Mouse (Mus musculus) MEL (cell line): Measurements from ENCODE around the gene Ccdc187.

Experiments
- BHLHE40 ChIP-seq: IDR thresholded peaks from 2 replicates; pipeline ENCODE4 v1.6.1; 2012; ENCODE audit warnings: low read depth, mild to moderate bottlenecking, inconsistent platforms, low read length, improper control_type of control experiment, borderline replicate concordance
- CHD1 ChIP-seq: IDR thresholded peaks from 2 replicates; pipeline ENCODE4 v1.6.1; 2012; ENCODE audit warnings: low read depth, mild to moderate bottlenecking, inconsistent platforms, low read length, improper control_type of control experiment
- CTCF ChIP-seq, 3 experiments: IDR thresholded peaks in 2 of 3; conservative IDR thresholded peaks in 1 of 3; 2 replicates each; pipeline ENCODE4 v1.5.1; 2011 to 2012; ENCODE audit warnings: low read length in 3 of 3, low read depth in 2 of 3, mild to moderate bottlenecking in 2 of 3, improper control_type of control experiment in 1 of 3, inconsistent platforms in 1 of 3, mixed read lengths in 1 of 3, moderate library complexity in 1 of 3; ENCODE audit not compliant: control insufficient read depth in 1 of 3, insufficient read depth in 1 of 3, poor library complexity in 1 of 3, severe bottlenecking in 1 of 3
- E2F4 ChIP-seq: IDR thresholded peaks from 2 replicates; pipeline ENCODE4 v1.6.1; 2011; ENCODE audit warnings: low read depth, low read length, improper control_type of control experiment, borderline replicate concordance
- ELF1 ChIP-seq: IDR thresholded peaks from 2 replicates; pipeline ENCODE4 v1.6.1; 2014; ENCODE audit warnings: low read depth, mild to moderate bottlenecking, inconsistent platforms, low read length, improper control_type of control experiment, moderate library complexity
- MAZ ChIP-seq: IDR thresholded peaks from 2 replicates; pipeline ENCODE4 v1.6.1; 2012; ENCODE audit warnings: low read depth, mild to moderate bottlenecking, inconsistent platforms, low read length, improper control_type of control experiment
- NRF1 ChIP-seq: IDR thresholded peaks from 2 replicates; pipeline ENCODE4 v1.6.1; 2014; ENCODE audit warnings: low read depth, mild to moderate bottlenecking, inconsistent platforms, low read length, improper control_type of control experiment, moderate library complexity; ENCODE audit not compliant: poor library complexity, insufficient read depth, severe bottlenecking
- POLR2A ChIP-seq, 2 experiments: IDR thresholded peaks; 2 replicates each; pipeline ENCODE4 v1.6.1; 2011 to 2012; ENCODE audit warnings: low read length in 2 of 2, mild to moderate bottlenecking in 2 of 2, control low read depth in 1 of 2, improper control_type of control experiment in 1 of 2, low read depth in 1 of 2, moderate library complexity in 1 of 2; ENCODE audit not compliant: control insufficient read depth in 1 of 2, insufficient read depth in 1 of 2, poor library complexity in 1 of 2
- POLR2AphosphoS5 ChIP-seq: IDR thresholded peaks from 2 replicates; pipeline ENCODE4 v1.6.1; 2012; ENCODE audit warnings: low read depth, borderline replicate concordance, mild to moderate bottlenecking, inconsistent platforms, low read length, moderate library complexity, mixed read lengths
- SMC3 ChIP-seq: IDR thresholded peaks from 2 replicates; pipeline ENCODE4 v1.6.1; 2011; ENCODE audit warnings: low read depth, low read length, improper control_type of control experiment
- TBP ChIP-seq: IDR thresholded peaks from 2 replicates; pipeline ENCODE4 v1.8.0; 2011; ENCODE audit warnings: low read depth, low read length, improper control_type of control experiment
- TCF12 ChIP-seq: IDR thresholded peaks from 2 replicates; pipeline ENCODE4 v1.6.1; 2014; ENCODE audit warnings: low read depth, mild to moderate bottlenecking, inconsistent platforms, low read length, improper control_type of control experiment, moderate library complexity
- USF1 ChIP-seq: IDR thresholded peaks from 2 replicates; pipeline ENCODE4 v1.6.1; 2014; ENCODE audit warnings: low read depth, mild to moderate bottlenecking, inconsistent platforms, low read length, improper control_type of control experiment, moderate library complexity

DNA sequence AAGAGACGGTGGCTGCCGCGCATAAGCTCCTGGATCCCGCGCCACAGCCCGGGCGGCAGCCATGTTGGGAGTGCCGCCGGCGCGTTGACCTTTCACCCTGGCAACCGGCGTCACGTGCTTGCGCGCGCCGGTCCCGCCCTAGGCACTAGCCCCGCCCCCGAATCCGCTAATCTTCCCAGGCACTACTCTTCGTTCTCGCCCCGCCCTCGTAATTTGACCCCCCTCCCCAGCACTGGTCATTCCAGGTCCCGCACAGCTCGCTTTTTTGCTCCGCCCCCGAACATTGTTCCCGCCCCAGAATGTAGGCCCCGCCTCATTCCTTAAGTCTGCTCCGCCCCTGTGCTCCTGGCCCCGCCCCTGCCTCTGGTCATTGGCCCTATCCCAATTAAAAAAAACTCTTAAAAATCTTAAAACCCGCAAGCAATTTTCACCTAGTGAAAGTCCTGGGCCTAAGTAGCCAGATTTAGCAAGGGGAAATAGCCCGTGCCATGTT, 57.0 kb downstream of the Ccdc187 start, which contains the start of gene Qsox2:
- TF ChIP-seq USF1 (peak; percentile 96), CTCF (IDR thresholded peaks at IDR 0.05 in 2 of 3, conservative IDR thresholded peaks at IDR 0.05 in 1 of 3; ENCODE audit: control insufficient read depth in 1 of 3, insufficient read depth in 1 of 3, low read depth in 2 of 3, low read length in 3 of 3, poor library complexity in 1 of 3, severe bottlenecking in 1 of 3) (no peak), TCF12 (peak; percentile 62), POLR2AphosphoS5 (no peak), POLR2A (IDR thresholded peaks at IDR 0.05; ENCODE audit: control insufficient read depth in 1 of 2, insufficient read depth in 1 of 2, low read depth in 1 of 2, low read length in 2 of 2, poor library complexity in 1 of 2) (peak; percentile 33 to 81; a peak in 2 of 4 replicates), CHD1 (no peak), MAZ (peak; percentile 67; the same call in 1 of the 2 replicates), TBP (peak; percentile 38; the same call in 1 of the 2 replicates), ELF1 (0 out of 2 replicates have a peak, but pooled peaks have one; percentile 18), SMC3 (no peak), E2F4 (no peak), NRF1 (peak; percentile 61), BHLHE40 (peak; percentile 88)
